Mouse (Mus musculus) MEL-GATA-1-ER (cell line): Measurements from ENCODE around the gene Hist1h4h.
A peak's percentile ranks its signal among the peaks of the same experiment; 100 is the strongest.

Experiments used
- DNase-seq: peaks from one replicate; pipeline ENCODE4 v3.0.0-alpha.2; 2012; ENCODE audit warnings: low read depth; ENCODE audit errors: extremely low read depth

Hist1h4h gene

GRCm38 (mm10) chr13:23530901-23531875, at the start of gene Hist1h4h:
Gene Hist1h4h, plus strand, starts transcription at chr13:23531050.
- peak; percentile 95 for DNase-seq

GRCm38 (mm10) chr13:23483153-23483552, 47.7 kb upstream of the Hist1h4h start:
- no peak for DNase-seq

- DNase-seq, result no peak
These were observed 45.6 kb upstream of the Hist1h4h start for GRCm38 (mm10) chr13:23485271-23485670.

- DNase-seq, result peak; percentile 82
These were observed 42.2 kb upstream of the Hist1h4h start, which contains the start of gene Btn2a2 for GRCm38 (mm10) chr13:23488400-23489322. Gene Btn2a2, minus strand, starts transcription at chr13:23488857.

GRCm38 (mm10) chr13:23490863-23491262, 40.0 kb upstream of the Hist1h4h start:
- DNase-seq, result no peak

GRCm38 (mm10) chr13:23491263-23491662, 39.6 kb upstream of the Hist1h4h start:
- no peak for DNase-seq

GRCm38 (mm10) chr13:23491990-23492389, 38.9 kb upstream of the Hist1h4h start:
- no peak for DNase-seq

- no peak for DNase-seq
These were observed 35.3 kb upstream of the Hist1h4h start for GRCm38 (mm10) chr13:23495526-23495925.

GRCm38 (mm10) chr13:23497656-23498321, 33.1 kb upstream of the Hist1h4h start:
- peak; percentile 77 for DNase-seq

- DNase-seq, result no peak
These were observed 32.2 kb upstream of the Hist1h4h start for GRCm38 (mm10) chr13:23498653-23499052.

- DNase-seq, result no peak
These were observed 30.9 kb upstream of the Hist1h4h start for GRCm38 (mm10) chr13:23499943-23500342.

- no peak for DNase-seq
These were observed 30.2 kb upstream of the Hist1h4h start for GRCm38 (mm10) chr13:23500424-23501200.

- no peak for DNase-seq
These were observed 29.3 kb upstream of the Hist1h4h start for GRCm38 (mm10) chr13:23501511-23501910.

GRCm38 (mm10) chr13:23502031-23502567, 28.8 kb upstream of the Hist1h4h start:
- DNase-seq, result no peak

GRCm38 (mm10) chr13:23502916-23503315, 27.9 kb upstream of the Hist1h4h start:
- no peak for DNase-seq

GRCm38 (mm10) chr13:23503797-23504196, 27.1 kb upstream of the Hist1h4h start:
- DNase-seq, result no peak

- no peak for DNase-seq
These were observed 25.0 kb upstream of the Hist1h4h start for GRCm38 (mm10) chr13:23505662-23506345.

GRCm38 (mm10) chr13:23506351-23506750, 24.5 kb upstream of the Hist1h4h start:
- no peak for DNase-seq

GRCm38 (mm10) chr13:23506819-23507515, 23.9 kb upstream of the Hist1h4h start:
- DNase-seq, result no peak
